Comparison of ENCODE assay signal across 11 mouse cellular contexts in the genomic region with DNA sequence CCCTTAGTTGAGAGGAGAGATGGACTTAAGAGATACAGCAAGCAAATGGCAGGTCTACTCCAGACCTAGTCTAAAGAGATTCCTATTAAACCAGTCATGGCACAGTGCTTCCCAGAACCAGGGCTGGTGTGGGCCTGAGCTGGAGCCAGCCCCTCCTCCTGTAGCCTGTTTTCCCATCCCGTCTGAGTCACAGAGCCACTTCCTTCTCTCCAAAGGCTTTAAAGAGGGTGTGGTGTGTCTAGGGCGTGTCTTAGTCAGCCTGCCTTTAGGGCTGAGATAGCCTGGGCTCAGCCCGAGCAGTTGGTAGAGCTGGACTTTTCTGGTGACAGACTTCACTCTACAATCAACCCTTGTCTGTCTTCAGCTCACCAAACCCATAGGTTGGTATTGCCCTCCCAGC. TPM values are rescaled to one million over a fixed set of nuclear protein-coding genes. Genes with fewer than 3 reads are reported as not detected.
DNase-seq lines count a peak whose midpoint lies in the region; ATAC-seq lines count a peak whose summit lies in the region.
"Had no signal": no experiment of that assay in that cellular context is flagged by ENCODE, and none has a peak within 500 bp of the region (broad histone marks: within the 10 kb centered on the region; RNA-seq: fewer than 3 reads in every experiment).

No protein-coding gene starts in this region.

- no peak overlapping the region for H3K27ac ChIP-seq in forebrain, embryonic 13.5 days
- H3K27ac ChIP-seq: forebrain, embryonic 15.5 days; liver, embryonic 15.5 days had no signal

- no peak overlapping the region for H3K9ac ChIP-seq in forebrain, embryonic 13.5 days
- H3K9ac ChIP-seq: forebrain, embryonic 15.5 days; liver, embryonic 15.5 days had no signal

- H3K4me1 ChIP-seq in forebrain, embryonic 13.5 days: no peaks in the 10 kb centered on the region
- H3K4me1 ChIP-seq: forebrain, embryonic 15.5 days had no signal

- H3K36me3 ChIP-seq in forebrain, embryonic 13.5 days (ENCODE audit: poor library complexity, severe bottlenecking): peaks cover 92% of the 10 kb centered on the region

- H3K27me3 ChIP-seq in forebrain, embryonic 13.5 days: no peaks in the 10 kb centered on the region
- H3K27me3 ChIP-seq: forebrain, embryonic 15.5 days; liver, embryonic 15.5 days had no signal

- peak; percentile 44 for DNase-seq in gastrocnemius, postnatal 25 days
- no peak for DNase-seq in gastrocnemius, postnatal 10 days
- DNase-seq in 416B (ENCODE audit: low read depth): peak; percentile 77
- DNase-seq in c-Kit-negative CD71-positive TER-119-positive erythroid progenitor cells, embryonic 14.5 days (ENCODE audit: low read depth, low spot score): peak; percentile 38
- peak; percentile 14 for DNase-seq in large intestine, adult 2 months (ENCODE audit: low read depth, low spot score)
- DNase-seq in spleen, postnatal 14 days (ENCODE audit: low spot score in 2 of 2): no peak
- DNase-seq in thymus, postnatal 14 days: no peak
- DNase-seq: kidney, adult 2 months had no signal

- H3K4me3 ChIP-seq in forebrain, embryonic 13.5 days: no peak overlapping the region
- H3K4me3 ChIP-seq: forebrain, embryonic 15.5 days; liver, embryonic 15.5 days had no signal

- H3K9me3 ChIP-seq in forebrain, embryonic 13.5 days (replicated peaks): no peaks in the 10 kb centered on the region
- H3K9me3 ChIP-seq: forebrain, embryonic 15.5 days; liver, embryonic 15.5 days had no signal

- WGBS in large intestine, adult 2 months: 19% methylated on average over 3 of the region's 3 CpGs
- WGBS in forebrain, embryonic 13.5 days: 79% methylated on average over 3 of the region's 3 CpGs

- H3K4me2 ChIP-seq in forebrain, embryonic 13.5 days: no peak overlapping the region
- H3K4me2 ChIP-seq: forebrain, embryonic 15.5 days; liver, embryonic 15.5 days had no signal

- ATAC-seq in forebrain, embryonic 13.5 days: no peak
- ATAC-seq: forebrain, embryonic 15.5 days had no signal

RNA-seq across cellular contexts. Expression of a gene that starts 36.6 kb away (rescaled TPM):
- 10 to 100 TPM; 26.0 to 29.0 TPM for total RNA-seq in gastrocnemius, postnatal 25 days (2021)
- total RNA-seq in gastrocnemius, postnatal 10 days (2021): 10 to 100 TPM; 50.9 to 61.4 TPM
- 28.5 and 47.9 TPM in 2 replicates for polyA plus RNA-seq in large intestine, adult 2 months (2012; rRNA removed)
- polyA plus RNA-seq in forebrain, embryonic 13.5 days (2015; fragmentation: Nextera tagmentation; extraction: Ambion mirVana): 149 and 167 TPM in 2 replicates

Comparison
In these comparisons a context has a peak if more than half of its experiments do, and no peak if none do; other contexts are left out.
1. DNase-seq: peak in gastrocnemius, postnatal 25 days (single experiment), 416B (single experiment), c-Kit-negative CD71-positive TER-119-positive erythroid progenitor cells, embryonic 14.5 days (single experiment) and large intestine, adult 2 months (single experiment); none in gastrocnemius, postnatal 10 days (single experiment), spleen, postnatal 14 days (0 of 2) and thymus, postnatal 14 days (single experiment).